Mouse (Mus musculus) erythroblast, embryonic 14.5 days (primary cell): ENCODE data around the gene Cd6. TPM values are rescaled to one million over a fixed set of nuclear protein-coding genes. Genes with fewer than 3 reads are reported as not detected.

Experiments
- H3K27me3 ChIP-seq: 2 replicates; pipeline ENCODE4 v1.6.1; 2012; ENCODE audit warnings: inconsistent platforms; ENCODE audit not compliant: control insufficient read depth
- H3K36me3 ChIP-seq: 2 replicates; pipeline ENCODE4 v1.6.1; 2012; ENCODE audit warnings: mild to moderate bottlenecking, inconsistent platforms; ENCODE audit not compliant: control insufficient read depth
- H3K4me1 ChIP-seq: 2 replicates; pipeline ENCODE4 v1.6.1; 2012; ENCODE audit warnings: inconsistent platforms; ENCODE audit not compliant: control insufficient read depth
- H3K4me3 ChIP-seq: replicated peaks from 2 replicates; pipeline ENCODE3; 2012; ENCODE audit warnings: moderate library complexity, mild to moderate bottlenecking, inconsistent platforms
- H3K9me3 ChIP-seq: 2 replicates; pipeline ENCODE4 v1.6.1; 2012; ENCODE audit warnings: low read length, inconsistent platforms, mixed read lengths; ENCODE audit not compliant: control insufficient read depth
- GATA1 ChIP-seq: IDR thresholded peaks from 2 replicates; pipeline ENCODE4 v1.6.1; 2012; ENCODE audit warnings: low read length, inconsistent platforms, mixed read lengths
- TAL1 ChIP-seq: IDR thresholded peaks from 3 replicates; pipeline ENCODE4 v1.6.1; 2012; ENCODE audit warnings: low read length, inconsistent platforms, mixed read lengths
- polyA plus RNA-seq: library from polyadenylated mRNA; stranded (reverse); fragments of >175 nt; gene quantifications from 2 replicates; pipeline ENCODE4 v1.2.3, GENCODE M21; 2012

Cd6 gene
- polyA plus RNA-seq, 1 experiment, result not detected

GRCm38 (mm10) chr19:10808524-10809233, 21.2 kb downstream of the Cd6 start:
- TF ChIP-seq TAL1, result no peak
- no peak for TF ChIP-seq GATA1
- Histone ChIP-seq H3K36me3 (no peaks in the 10 kb centered on the region), H3K27me3 (no peaks in the 10 kb centered on the region), H3K4me1 (no peaks in the 10 kb centered on the region), H3K4me3 (no peak overlapping the region), H3K9me3 (no peaks in the 10 kb centered on the region)

- Histone ChIP-seq H3K9me3 (no peaks in the 10 kb centered on the region), H3K4me3 (no peak overlapping the region), H3K4me1 (no peaks in the 10 kb centered on the region), H3K36me3 (no peaks in the 10 kb centered on the region), H3K27me3 (no peaks in the 10 kb centered on the region)
- no peak for TF ChIP-seq GATA1
- no peak for TF ChIP-seq TAL1
These were observed 24.1 kb downstream of the Cd6 start for GRCm38 (mm10) chr19:10805661-10806285.

GRCm38 (mm10) chr19:10804850-10805660, 24.8 kb downstream of the Cd6 start:
- no peak overlapping the region for H3K4me3 ChIP-seq
- no peaks in the 10 kb centered on the region for H3K36me3 ChIP-seq
- no peak for TF ChIP-seq TAL1
- no peak for TF ChIP-seq GATA1
- no peaks in the 10 kb centered on the region for H3K4me1 ChIP-seq
- no peaks in the 10 kb centered on the region for H3K27me3 ChIP-seq
- no peaks in the 10 kb centered on the region for H3K9me3 ChIP-seq

GRCm38 (mm10) chr19:10803751-10804150, 26.1 kb downstream of the Cd6 start:
- TF ChIP-seq TAL1 (no peak), GATA1 (no peak)
- Histone ChIP-seq H3K9me3 (no peaks in the 10 kb centered on the region), H3K4me1 (no peaks in the 10 kb centered on the region), H3K36me3 (no peaks in the 10 kb centered on the region), H3K27me3 (no peaks in the 10 kb centered on the region), H3K4me3 (no peak overlapping the region)

GRCm38 (mm10) chr19:10801906-10802305, 28.0 kb downstream of the Cd6 start:
- TF ChIP-seq GATA1, result no peak
- no peak for TF ChIP-seq TAL1
- no peaks in the 10 kb centered on the region for H3K27me3 ChIP-seq
- no peaks in the 10 kb centered on the region for H3K9me3 ChIP-seq
- no peaks in the 10 kb centered on the region for H3K4me1 ChIP-seq
- H3K36me3 ChIP-seq, result no peaks in the 10 kb centered on the region
- H3K4me3 ChIP-seq, result no peak overlapping the region

- no peak for TF ChIP-seq GATA1
- TF ChIP-seq TAL1, result no peak
- H3K4me3 ChIP-seq, result no peak overlapping the region
- H3K4me1 ChIP-seq, result no peaks in the 10 kb centered on the region
- no peaks in the 10 kb centered on the region for H3K36me3 ChIP-seq
- H3K9me3 ChIP-seq, result no peaks in the 10 kb centered on the region
- no peaks in the 10 kb centered on the region for H3K27me3 ChIP-seq
These were observed 28.8 kb downstream of the Cd6 start for GRCm38 (mm10) chr19:10801070-10801469.

- H3K36me3 ChIP-seq, result no peaks in the 10 kb centered on the region
- no peaks in the 10 kb centered on the region for H3K27me3 ChIP-seq
- TF ChIP-seq GATA1, result no peak
- no peak for TF ChIP-seq TAL1
- no peak overlapping the region for H3K4me3 ChIP-seq
- no peaks in the 10 kb centered on the region for H3K9me3 ChIP-seq
- no peaks in the 10 kb centered on the region for H3K4me1 ChIP-seq
These were observed 30.7 kb downstream of the Cd6 start for GRCm38 (mm10) chr19:10799155-10799554.

- Histone ChIP-seq H3K9me3 (no peaks in the 10 kb centered on the region), H3K4me1 (no peaks in the 10 kb centered on the region), H3K36me3 (no peaks in the 10 kb centered on the region), H3K27me3 (no peaks in the 10 kb centered on the region), H3K4me3 (no peak overlapping the region)
- TF ChIP-seq TAL1, result no peak
- TF ChIP-seq GATA1, result no peak
These were observed 31.3 kb downstream of the Cd6 start for GRCm38 (mm10) chr19:10798576-10798975.

GRCm38 (mm10) chr19:10794916-10795315, 34.9 kb downstream of the Cd6 start:
- no peak for TF ChIP-seq TAL1
- no peak for TF ChIP-seq GATA1
- Histone ChIP-seq H3K4me3 (no peak overlapping the region), H3K9me3 (no peaks in the 10 kb centered on the region), H3K27me3 (no peaks in the 10 kb centered on the region), H3K36me3 (no peaks in the 10 kb centered on the region), H3K4me1 (no peaks in the 10 kb centered on the region)
